Comparison of ENCODE assay signal across 8 mouse cellular contexts in the genomic region with DNA sequence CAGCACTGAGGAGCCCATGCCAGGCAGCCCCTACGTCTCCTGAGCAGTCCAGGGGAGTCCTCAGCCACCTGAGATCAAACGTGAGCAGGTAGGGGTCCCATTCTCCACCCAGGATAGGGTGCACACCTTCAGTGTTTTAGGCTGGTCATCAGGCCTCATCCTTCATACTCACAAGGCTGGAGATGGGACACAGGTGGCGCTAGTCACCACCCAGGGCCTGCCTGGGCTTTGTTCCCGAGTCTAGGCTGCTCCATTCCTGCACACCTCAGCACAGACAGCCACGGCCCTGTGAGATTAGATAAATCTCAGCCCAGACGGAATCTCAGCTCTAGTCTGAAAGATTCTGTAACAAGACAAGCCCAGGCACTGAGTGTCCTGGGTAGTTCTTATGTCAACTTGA. TPM values are rescaled to one million over a fixed set of nuclear protein-coding genes. Genes with fewer than 3 reads are reported as not detected.
DNase-seq lines count a peak whose midpoint lies in the region; ATAC-seq and TF ChIP-seq lines count a peak whose summit lies in the region.

No protein-coding gene starts in this region.

- H3K36me3 ChIP-seq in intestine, postnatal 0 days (ENCODE audit: control insufficient read depth, insufficient read depth) = no peaks in the 10 kb centered on the region
- H3K36me3 ChIP-seq in intestine, embryonic 15.5 days = no peaks in the 10 kb centered on the region
- H3K36me3 ChIP-seq in G1E (replicated peaks) = peaks cover 70% of the 10 kb centered on the region
- peaks cover 56% of the 10 kb centered on the region for H3K36me3 ChIP-seq in liver, embryonic 15.5 days (replicated peaks)

- no peaks in the 10 kb centered on the region for H3K9me3 ChIP-seq in intestine, postnatal 0 days (ENCODE audit: control insufficient read depth)
- no peaks in the 10 kb centered on the region for H3K9me3 ChIP-seq in intestine, embryonic 15.5 days
- H3K9me3 ChIP-seq in G1E (replicated peaks) = no peaks in the 10 kb centered on the region
- no peaks in the 10 kb centered on the region for H3K9me3 ChIP-seq in liver, embryonic 15.5 days (replicated peaks)

- H3K9ac ChIP-seq in intestine, postnatal 0 days (ENCODE audit: low read depth, low read length) = no peak overlapping the region
- no peak overlapping the region for H3K9ac ChIP-seq in intestine, embryonic 15.5 days
- H3K9ac ChIP-seq in liver, embryonic 15.5 days = no peak overlapping the region; the same call in 1 of the 2 replicates

- no peaks in the 10 kb centered on the region for H3K27me3 ChIP-seq in intestine, postnatal 0 days (replicated peaks; ENCODE audit: control insufficient read depth, insufficient read depth, low read length)
- no peaks in the 10 kb centered on the region for H3K27me3 ChIP-seq in intestine, embryonic 15.5 days (replicated peaks)
- no peaks in the 10 kb centered on the region for H3K27me3 ChIP-seq in G1E (ENCODE audit: insufficient read depth, low read length)
- no peaks in the 10 kb centered on the region for H3K27me3 ChIP-seq in liver, embryonic 15.5 days

- 44% methylated on average over 6 of the region's 6 CpGs for WGBS in intestine, postnatal 0 days
- WGBS in intestine, embryonic 15.5 days = 63% methylated on average over 6 of the region's 6 CpGs
- WGBS in liver, embryonic 15.5 days (ENCODE audit: insufficient replicate concordance) = 47% methylated on average over 6 of the region's 6 CpGs

- no peak overlapping the region for H3K4me3 ChIP-seq in intestine, postnatal 0 days (ENCODE audit: low read depth, low read length)
- H3K4me3 ChIP-seq in intestine, embryonic 15.5 days (replicated peaks) = no peak overlapping the region
- H3K4me3 ChIP-seq in G1E (ENCODE audit: low read depth, low read length) = peak overlapping the region; percentile 61; the same call in 1 of the 2 replicates
- peak overlapping the region; percentile 78 for H3K4me3 ChIP-seq in liver, embryonic 15.5 days (replicated peaks)

- peaks cover 2% of the 10 kb centered on the region for H3K4me1 ChIP-seq in intestine, postnatal 0 days (replicated peaks; ENCODE audit: control insufficient read depth, insufficient read depth, low read length)
- peaks cover 31% of the 10 kb centered on the region for H3K4me1 ChIP-seq in intestine, embryonic 15.5 days (replicated peaks)
- peaks cover 95% of the 10 kb centered on the region for H3K4me1 ChIP-seq in G1E (ENCODE audit: insufficient read depth, low read depth, low read length)
- peaks cover 90% of the 10 kb centered on the region for H3K4me1 ChIP-seq in liver, embryonic 15.5 days (replicated peaks)

- H3K4me2 ChIP-seq in intestine, postnatal 0 days (replicated peaks; ENCODE audit: low read depth) = no peak overlapping the region
- H3K4me2 ChIP-seq in intestine, embryonic 15.5 days (replicated peaks) = no peak overlapping the region
- H3K4me2 ChIP-seq in liver, embryonic 15.5 days = peak overlapping the region; percentile 92

- peak; percentile 62 for TF ChIP-seq CTCF in intestine, postnatal 0 days (IDR thresholded peaks at IDR 0.05; ENCODE audit: low read depth)
- no peak for TF ChIP-seq CTCF in G1E (IDR thresholded peaks at IDR 0.05; ENCODE audit: low read depth, low read length)

- no peak for DNase-seq in G1E (ENCODE audit: low spot score)
- DNase-seq in cerebellum, postnatal 25 days = peak; percentile 81 to 85
- no peak for DNase-seq in spleen, adult 12 weeks (ENCODE audit: low spot score)
- DNase-seq in layer of hippocampus, adult 8-10 months (ENCODE audit: low spot score in 2 of 2) = no peak
- DNase-seq in layer of hippocampus, postnatal 25 days (ENCODE audit: extremely low spot score in 1 of 2, low spot score in 1 of 2) = no peak

- ATAC-seq in intestine, postnatal 0 days = no peak
- no peak for ATAC-seq in intestine, embryonic 15.5 days
- ATAC-seq in G1E (ENCODE audit: extremely low read depth, insufficient number of reproducible peaks, low FRiP score, poor library complexity, severe bottlenecking) = no peak
- no peak for ATAC-seq in liver, embryonic 15.5 days (ENCODE audit: insufficient read depth)

- H3K27ac ChIP-seq in intestine, postnatal 0 days (ENCODE audit: low read depth, low read length) = no peak overlapping the region
- H3K27ac ChIP-seq in intestine, embryonic 15.5 days = no peak overlapping the region
- H3K27ac ChIP-seq in liver, embryonic 15.5 days (replicated peaks) = 0 out of 2 replicates have a peak overlapping the region, but pooled peaks have one; percentile 70

RNA-seq across cellular contexts. Expression of gene Slc7a5, which starts 3.5 kb away (rescaled TPM):
- polyA plus RNA-seq in intestine, postnatal 0 days (2015; fragmentation: Nextera tagmentation; extraction: Ambion mirVana) = 4.7 and 6.1 TPM in 2 replicates
- 17.9 and 18.1 TPM in 2 replicates for polyA plus RNA-seq in intestine, embryonic 15.5 days (2015; fragmentation: Nextera tagmentation; extraction: Ambion mirVana)
- total RNA-seq in G1E (2014; fragmentation: Nextera tagmentation) = 88.8 and 141 TPM in 2 replicates
- 32.5 and 32.6 TPM in 2 replicates for total RNA-seq in G1E (2017)
- 92.9 and 127 TPM in 2 replicates for polyA plus RNA-seq in G1E (2012)
- 38.2 and 42.4 TPM in 2 replicates for polyA plus RNA-seq in liver, embryonic 15.5 days (2015; fragmentation: Nextera tagmentation; extraction: Ambion mirVana)
- total RNA-seq in layer of hippocampus, adult 8-10 months (2022) = 10 to 100 TPM; 52.0 to 66.6 (median 61.8) TPM
- total RNA-seq in layer of hippocampus, postnatal 25 days (2021) = 10 to 100 TPM; 66.6 to 75.5 TPM

RNA-seq across cellular contexts. Expression of gene Car5a, which starts 40.7 kb away (rescaled TPM):
- 10.1 and 11.1 TPM in 2 replicates for polyA plus RNA-seq in intestine, postnatal 0 days (2015; fragmentation: Nextera tagmentation; extraction: Ambion mirVana)
- 0.21 and 0.33 TPM in 2 replicates for polyA plus RNA-seq in intestine, embryonic 15.5 days (2015; fragmentation: Nextera tagmentation; extraction: Ambion mirVana)
- 0.68 and 1.4 TPM in 2 replicates for total RNA-seq in G1E (2014; fragmentation: Nextera tagmentation)
- total RNA-seq in G1E (2017) = 0.16 TPM in 1 of 2 replicates, not detected in the other
- 0.41 and 0.57 TPM in 2 replicates for polyA plus RNA-seq in G1E (2012)
- polyA plus RNA-seq in liver, embryonic 15.5 days (2015; fragmentation: Nextera tagmentation; extraction: Ambion mirVana) = 3.2 and 4.5 TPM in 2 replicates
- under 1 TPM in 1 of 4 experiments, not detected in 3; 0.41 TPM for total RNA-seq in layer of hippocampus, adult 8-10 months (2022)
- not detected for total RNA-seq in layer of hippocampus, postnatal 25 days (2021)

RNA-seq across cellular contexts. Expression of gene Banp, which starts 45.6 kb away (rescaled TPM):
- polyA plus RNA-seq in intestine, postnatal 0 days (2015; fragmentation: Nextera tagmentation; extraction: Ambion mirVana) = 9.4 and 9.5 TPM in 2 replicates
- 32.4 and 34.1 TPM in 2 replicates for polyA plus RNA-seq in intestine, embryonic 15.5 days (2015; fragmentation: Nextera tagmentation; extraction: Ambion mirVana)
- total RNA-seq in G1E (2014; fragmentation: Nextera tagmentation) (35.7 and 43.5 TPM in 2 replicates), G1E (2017) (42.5 and 46.6 TPM in 2 replicates)
- 49.1 and 50.7 TPM in 2 replicates for polyA plus RNA-seq in G1E (2012)
- 15.2 and 20.6 TPM in 2 replicates for polyA plus RNA-seq in liver, embryonic 15.5 days (2015; fragmentation: Nextera tagmentation; extraction: Ambion mirVana)
- 10 to 100 TPM; 25.1 to 66.1 (median 45.2) TPM for total RNA-seq in layer of hippocampus, adult 8-10 months (2022)
- 10 to 100 TPM; 39.4 to 41.7 TPM for total RNA-seq in layer of hippocampus, postnatal 25 days (2021)

Comparison
In these comparisons a context has a peak if more than half of its experiments do, and no peak if none do; other contexts are left out.
1. H3K4me3 ChIP-seq: peak in G1E (single experiment) and liver, embryonic 15.5 days (single experiment); none in intestine, postnatal 0 days (single experiment) and intestine, embryonic 15.5 days (single experiment).
2. DNase-seq: peak in cerebellum, postnatal 25 days (2 of 2); none in G1E (single experiment), spleen, adult 12 weeks (single experiment), layer of hippocampus, adult 8-10 months (0 of 2) and layer of hippocampus, postnatal 25 days (0 of 2).